Comparison of ENCODE assay signal across 20 mouse cellular contexts in the genomic region with DNA sequence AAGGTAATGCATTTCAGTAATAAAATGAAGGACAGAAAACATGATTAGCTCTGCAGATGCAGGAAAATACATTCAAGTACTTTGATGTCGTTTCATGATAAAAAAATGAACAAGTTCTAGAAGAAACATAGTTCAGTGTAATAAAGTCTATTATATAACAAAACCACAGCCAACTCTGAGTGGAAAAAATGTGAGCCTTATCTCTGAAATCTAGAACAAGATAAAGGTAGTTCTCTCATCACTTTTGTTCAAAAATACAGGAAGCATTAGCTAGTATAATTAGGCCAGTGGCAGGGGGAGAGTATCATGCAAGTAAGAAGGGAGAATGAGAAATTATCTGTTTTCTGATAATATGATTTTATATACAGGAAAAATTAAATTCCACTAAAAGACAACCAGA.
DNase-seq lines count a peak whose midpoint lies in the region; ATAC-seq lines count a peak whose summit lies in the region.
"Had no signal": no experiment of that assay in that cellular context is flagged by ENCODE, and none has a peak within 500 bp of the region (broad histone marks: within the 10 kb centered on the region; RNA-seq: fewer than 3 reads in every experiment).

No protein-coding gene starts in this region.

- peak; percentile 57 for ATAC-seq in activated CD4-positive, CD25-positive, alpha-beta regulatory T cell, adult 4 months
- peak; percentile 86 for ATAC-seq in inflammation-experienced regulatory T-cells, adult 6 months
- ATAC-seq: forebrain, embryonic 13.5 days; forebrain, embryonic 15.5 days; forebrain, postnatal 0 days; Patski had no signal

- peak; percentile 19 for DNase-seq in 416B (ENCODE audit: low read depth)
- peak; percentile 50 for DNase-seq in CD4-positive, CD25-positive, alpha-beta regulatory T cell, adult 2 months (ENCODE audit: low read depth, low spot score)
- no peak for DNase-seq in kidney, adult 9 months
- DNase-seq in ovary, postnatal 10 days (ENCODE audit: low spot score) = no peak
- no peak for DNase-seq in urinary bladder, postnatal 14 days (ENCODE audit: low spot score)
- DNase-seq in layer of hippocampus, adult 8-10 months (ENCODE audit: low spot score in 2 of 2) = no peak
- DNase-seq: adrenal gland, adult 2 months; adrenal gland, postnatal 14 days; adrenal gland, postnatal 36 days; cerebellum, adult 11-12 months; cerebellum, adult 2 months; cerebellum, adult 9-10 months; cerebellum, postnatal 10 days; cerebellum, postnatal 25 days; forebrain, postnatal 0 days had no signal

Comparison
In these comparisons a context has a peak if more than half of its experiments do, and no peak if none do; other contexts are left out.
1. DNase-seq: peak in 416B (single experiment) and CD4-positive, CD25-positive, alpha-beta regulatory T cell, adult 2 months (single experiment); none in kidney, adult 9 months (single experiment), ovary, postnatal 10 days (single experiment), urinary bladder, postnatal 14 days (single experiment) and layer of hippocampus, adult 8-10 months (0 of 2).